Mouse (Mus musculus) liver, adult 2 months (tissue): Measurements from ENCODE around the gene Ttll10.

Experiments
- CTCF ChIP-seq: fragments of 200-500 bp; IDR thresholded peaks from 2 replicates; pipeline ENCODE4 v1.5.1; 2011; ENCODE audit warnings: low read depth, low read length, control low read depth
- POLR2A ChIP-seq: fragments of 200-500 bp; IDR thresholded peaks from 2 replicates; pipeline ENCODE4 v1.6.1; 2011; ENCODE audit warnings: low read length, control low read depth; ENCODE audit not compliant: insufficient read depth; ENCODE audit errors: extremely low read depth

DNA sequence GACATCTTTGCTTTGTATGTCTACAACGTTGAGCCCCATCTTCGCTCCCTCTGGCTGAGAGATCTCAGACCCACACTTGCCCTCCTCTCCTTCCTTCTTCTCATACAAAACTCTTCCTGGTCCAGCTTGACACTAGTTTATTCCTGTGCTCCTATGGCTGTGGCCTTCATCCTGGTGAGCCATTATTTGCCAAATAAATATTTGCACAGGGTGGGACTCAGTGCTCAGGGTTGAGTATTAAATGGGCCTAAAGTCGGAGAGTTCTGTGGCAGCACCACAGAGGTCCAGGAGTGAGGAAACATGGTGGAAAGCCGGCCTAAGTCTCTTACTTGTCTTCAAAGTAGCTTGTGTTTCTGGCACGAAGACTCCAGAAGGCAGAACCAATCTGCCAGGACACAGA lies 34.5 kb upstream of the Ttll10 start:
- TF ChIP-seq CTCF (no peak), POLR2A (no peak)
